Mouse (Mus musculus): Measurements from ENCODE around the gene Gm29049.
"Not testable (repeated sequence)": the region's sequence is repeated elsewhere in the genome, so short reads cannot be mapped to it uniquely, and the experiment has no call there.

The Gm29049 gene

GRCm38 (mm10) chrY:7997068-7997467 lies at the start of gene Gm29049:
Gene Gm29049 (minus strand): TSS chrY:7997168.
- not testable (repeated sequence) for DNase-seq (ENCODE audit: low spot score)

All from MN1 (cell line).